Mouse (Mus musculus) G1E (cell line): ENCODE results near the gene Tmem35b.

Source experiments
- CTCF ChIP-seq: IDR thresholded peaks from 2 replicates; pipeline ENCODE4 v1.5.1; 2012; ENCODE audit warnings: low read depth, low read length, inconsistent platforms, mixed read lengths
- GATA2 ChIP-seq: IDR thresholded peaks from 2 replicates; pipeline ENCODE4 v1.6.1; 2012; ENCODE audit warnings: low read depth, low read length, inconsistent platforms, borderline replicate concordance

DNA sequence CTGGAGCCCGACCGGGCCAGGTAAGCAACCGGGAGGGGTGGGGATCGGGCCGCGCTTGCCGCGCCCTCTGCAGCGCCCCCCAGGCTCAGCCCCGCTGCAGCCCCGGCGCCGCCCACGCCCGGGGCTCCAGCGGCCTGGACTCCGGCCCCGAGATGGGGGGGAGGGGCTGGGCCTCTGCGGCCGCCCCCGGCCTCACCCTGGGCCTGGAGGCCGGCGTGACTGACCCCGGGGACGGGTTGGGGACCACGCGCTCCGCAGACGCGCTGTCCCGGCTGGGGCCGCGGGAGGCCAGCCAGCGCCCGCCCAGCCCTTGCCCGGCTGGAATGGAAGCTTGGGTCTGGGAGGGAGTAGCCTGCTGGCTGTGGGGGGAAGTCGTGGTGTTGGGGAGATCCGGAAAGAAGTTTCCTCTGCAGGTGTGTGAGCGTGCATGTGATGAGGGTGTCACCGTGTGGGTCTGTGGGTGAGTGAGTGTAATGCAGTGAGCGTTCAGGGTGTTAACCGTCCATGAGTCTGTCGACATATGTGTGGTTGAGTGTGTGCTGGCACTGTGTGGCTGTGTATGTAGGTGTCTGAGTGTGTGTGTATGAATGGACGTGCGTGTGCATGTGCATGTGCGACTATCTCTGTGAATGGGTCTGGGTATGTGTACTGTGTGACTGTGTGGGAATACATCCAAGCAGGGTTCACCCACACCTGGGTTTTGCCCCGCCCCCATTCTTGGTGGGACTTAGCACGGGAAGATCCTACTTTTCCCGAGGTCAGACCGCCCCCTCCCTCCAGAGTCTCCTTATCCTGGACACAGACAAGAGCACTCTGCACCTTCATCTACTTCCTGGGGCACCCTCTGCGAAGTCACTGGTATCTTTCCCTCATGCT is 46.1 kb downstream of the Tmem35b start:
- TF ChIP-seq CTCF (no peak), GATA2 (no peak)
